Mouse (Mus musculus) ES-E14 (cell line): Measurements from ENCODE around the gene Coro1c.

Experiments used
- CHD2 ChIP-seq: IDR thresholded peaks from 2 replicates; pipeline ENCODE4 v1.6.1; 2014; ENCODE audit warnings: mild to moderate bottlenecking, low read depth, low read length, inconsistent platforms
- HCFC1 ChIP-seq: IDR thresholded peaks from 2 replicates; pipeline ENCODE4 v1.6.1; 2012; ENCODE audit warnings: low read length, inconsistent platforms, borderline replicate concordance; ENCODE audit not compliant: insufficient read depth
- MAFK ChIP-seq: IDR thresholded peaks from 2 replicates; pipeline ENCODE4 v1.6.1; 2014; ENCODE audit warnings: mild to moderate bottlenecking, low read depth, low read length, inconsistent platforms; ENCODE audit not compliant: insufficient read depth
- ZC3H11A ChIP-seq: IDR thresholded peaks from 2 replicates; pipeline ENCODE4 v1.6.1; 2012; ENCODE audit warnings: low read depth, mild to moderate bottlenecking, inconsistent platforms, low read length, borderline replicate concordance
- ZNF384 ChIP-seq: IDR thresholded peaks from 2 replicates; pipeline ENCODE4 v1.6.1; 2012; ENCODE audit warnings: low read depth, low read length, inconsistent platforms

DNA sequence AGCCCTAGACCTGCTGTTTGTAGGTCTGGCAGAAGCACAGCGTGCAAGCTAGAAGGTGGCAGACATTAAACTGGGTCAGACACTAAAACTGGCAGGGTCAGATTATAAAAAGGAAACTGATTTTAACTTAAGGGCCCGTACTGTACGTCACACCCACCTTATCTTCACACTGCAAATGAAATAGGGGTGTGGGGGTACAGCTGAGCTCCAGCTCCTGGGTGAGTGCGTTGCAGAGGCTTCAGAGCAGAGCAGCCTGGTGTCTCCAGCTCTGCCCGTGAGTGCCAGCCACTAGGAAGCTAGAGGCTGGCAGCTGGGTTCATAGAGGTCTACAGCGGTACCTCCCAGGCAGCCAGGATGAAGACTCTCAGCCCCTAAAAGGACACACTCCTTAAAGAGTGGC is 6.5 kb downstream of the Coro1c start:
- TF ChIP-seq HCFC1 (no peak), CHD2 (no peak), ZC3H11A (no peak), MAFK (no peak), ZNF384 (no peak)
